Mouse (Mus musculus): ENCODE results near the gene Ghr.

The Ghr gene

DNA sequence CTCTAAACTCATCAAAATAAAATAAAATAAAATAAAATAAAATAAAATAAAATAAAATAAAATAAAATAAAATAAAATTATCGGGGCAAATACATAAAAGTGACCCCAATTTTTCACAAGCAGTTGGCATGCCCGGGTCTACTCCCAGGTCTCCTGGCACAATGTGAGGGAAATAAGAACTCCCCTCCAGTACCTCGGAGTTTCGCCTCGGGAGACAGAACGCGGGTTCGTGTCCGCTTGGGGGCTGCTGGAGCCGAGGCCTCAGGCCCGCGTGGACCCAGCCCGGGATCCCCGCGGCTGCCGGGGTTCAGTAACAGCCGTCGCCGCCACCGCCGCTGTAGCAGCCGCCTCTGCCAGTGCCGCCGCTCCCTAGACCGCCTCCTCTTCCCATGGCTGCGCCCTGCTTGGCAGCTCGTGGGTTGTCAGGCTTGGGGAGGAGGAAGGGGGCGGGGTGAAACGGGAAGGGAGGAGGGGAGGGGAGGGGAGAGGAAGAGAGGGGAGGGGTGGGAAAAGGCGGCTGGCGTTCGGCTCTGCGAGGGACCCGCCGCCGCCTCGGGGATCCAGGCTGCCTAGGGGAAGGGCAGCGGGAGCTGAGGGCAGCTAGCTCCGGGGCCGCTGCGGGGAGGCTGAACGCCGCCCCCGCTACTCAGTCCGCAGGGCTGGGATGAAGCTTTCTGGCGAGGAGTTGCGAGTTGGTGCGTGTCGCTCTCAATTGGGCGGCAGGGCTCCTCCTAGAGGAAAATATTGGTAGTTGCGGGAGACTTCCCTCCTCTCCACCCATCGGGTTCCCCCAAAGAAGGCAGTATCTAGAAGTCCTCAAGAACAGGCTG, at the start of gene Ghr:
Gene Ghr (minus strand): TSS at position 686 of the 830 bp plus-strand sequence.
- peak; percentile 51 for DNase-seq (ENCODE audit: low read depth)

DNA sequence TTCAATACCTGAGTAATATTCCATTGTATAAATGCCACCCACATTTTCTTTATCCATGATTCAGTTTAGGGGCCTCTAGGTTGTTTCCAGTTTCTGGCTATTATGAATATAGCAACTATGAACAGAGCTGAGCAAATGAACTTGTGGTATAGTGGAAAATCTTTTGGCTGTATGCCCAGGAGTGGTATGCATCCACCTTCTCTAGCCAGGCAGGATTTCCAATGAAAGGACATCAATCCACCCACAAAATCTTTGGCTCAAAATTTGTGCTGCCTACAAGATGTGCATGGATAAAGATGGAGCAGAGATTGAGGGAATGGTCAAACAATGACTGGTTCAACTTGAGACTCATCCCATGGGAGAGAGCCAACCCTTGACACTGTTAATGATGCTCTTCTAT, 39.5 kb upstream of the Ghr start:
- no peak for DNase-seq (ENCODE audit: low read depth)

DNA sequence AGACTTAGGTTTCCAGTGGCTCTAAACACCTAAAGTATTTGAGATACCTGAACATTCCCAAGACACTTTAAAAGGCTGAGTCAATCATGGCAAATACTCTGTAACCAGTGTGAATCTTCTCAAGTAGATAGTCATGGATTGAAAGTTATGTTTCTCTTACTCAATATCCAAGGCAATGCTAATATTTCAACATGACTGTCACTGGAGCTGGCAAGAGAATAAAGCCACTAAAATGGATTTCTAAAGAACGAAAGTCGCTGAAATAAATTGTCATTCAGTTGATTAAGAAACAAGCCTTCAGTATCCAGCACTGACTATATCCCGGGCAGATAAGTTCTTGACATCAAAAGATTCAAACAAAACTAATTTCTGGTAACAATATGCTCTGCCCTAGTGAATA, 37.1 kb upstream of the Ghr start:
- no peak for DNase-seq (ENCODE audit: low read depth)

DNA sequence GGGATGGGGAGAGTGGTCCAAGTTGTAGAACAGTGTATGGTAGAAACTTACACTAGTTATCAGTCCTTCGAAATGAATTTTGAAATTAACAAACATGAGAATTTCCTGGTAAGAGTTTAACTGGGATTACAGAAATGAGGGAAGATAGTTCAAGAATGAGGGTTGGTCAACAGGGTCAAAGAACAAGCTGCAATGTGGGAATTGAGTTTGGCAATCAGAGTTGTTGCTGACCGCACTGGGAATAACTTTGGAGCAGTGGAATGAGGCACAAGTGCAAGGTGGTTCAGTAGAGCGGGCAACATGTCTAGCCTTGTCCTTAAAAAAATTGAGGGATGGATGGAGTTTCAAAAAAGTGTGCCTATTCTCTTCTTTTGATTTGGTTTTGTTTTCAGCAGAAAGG, 35.0 kb upstream of the Ghr start:
- DNase-seq (ENCODE audit: low read depth): no peak

DNA sequence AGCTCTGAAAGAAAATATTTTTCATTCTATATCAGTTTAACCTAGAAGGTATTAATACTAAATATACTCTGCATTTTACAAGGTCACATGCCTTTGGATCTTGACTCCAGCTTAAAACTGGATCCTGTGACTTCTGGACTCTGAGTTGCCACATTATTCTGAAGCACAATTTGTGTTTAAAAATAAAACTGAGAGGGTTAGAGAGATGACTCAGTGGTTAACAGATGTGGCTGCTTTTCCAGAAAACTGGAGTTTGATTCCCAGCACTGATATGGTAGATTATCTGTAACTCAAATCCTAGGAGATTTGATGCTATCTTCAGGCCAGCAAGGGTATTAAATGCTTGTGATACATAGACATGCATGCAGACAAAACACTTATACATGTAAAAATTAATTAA, 28.7 kb upstream of the Ghr start:
- DNase-seq (ENCODE audit: low read depth): no peak

DNA sequence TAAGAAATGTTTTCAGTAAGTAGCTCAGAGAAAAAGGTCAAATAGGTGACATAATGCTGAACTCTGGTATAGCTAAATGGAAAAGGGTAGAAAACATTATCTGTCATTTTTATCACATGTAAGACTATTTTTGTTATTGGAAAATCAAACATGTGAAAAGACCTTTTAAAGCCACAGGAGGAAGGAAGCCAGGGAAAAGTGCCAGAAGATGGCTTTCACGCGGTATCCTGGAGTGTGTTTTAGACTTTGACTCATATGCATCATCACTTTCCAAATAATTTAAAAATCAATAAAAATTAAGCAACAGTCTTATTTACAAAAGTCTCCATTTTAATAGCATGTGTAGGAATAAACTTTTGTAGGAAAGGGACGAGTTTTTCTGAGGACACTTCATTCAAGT, 24.7 kb upstream of the Ghr start:
- no peak for DNase-seq (ENCODE audit: low read depth)

DNA sequence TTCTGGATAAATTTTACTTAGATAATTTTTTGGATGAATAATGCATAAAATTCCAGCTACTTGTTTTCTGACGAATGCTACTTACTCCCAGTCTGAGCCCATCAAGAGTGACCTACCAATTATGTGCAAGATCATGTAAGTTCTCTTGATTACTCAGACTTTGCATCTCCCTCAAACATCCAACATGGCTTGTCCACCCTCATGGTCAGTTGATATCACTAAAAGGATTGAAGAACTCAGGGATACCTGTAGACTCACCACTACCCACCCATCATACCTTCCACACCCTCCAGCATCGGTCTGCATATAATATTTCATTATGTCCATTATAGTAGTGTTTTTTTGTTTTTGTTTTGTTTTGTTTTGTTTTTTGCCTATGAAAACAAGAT, 18.8 kb upstream of the Ghr start:
- DNase-seq (ENCODE audit: low read depth): no peak

DNA sequence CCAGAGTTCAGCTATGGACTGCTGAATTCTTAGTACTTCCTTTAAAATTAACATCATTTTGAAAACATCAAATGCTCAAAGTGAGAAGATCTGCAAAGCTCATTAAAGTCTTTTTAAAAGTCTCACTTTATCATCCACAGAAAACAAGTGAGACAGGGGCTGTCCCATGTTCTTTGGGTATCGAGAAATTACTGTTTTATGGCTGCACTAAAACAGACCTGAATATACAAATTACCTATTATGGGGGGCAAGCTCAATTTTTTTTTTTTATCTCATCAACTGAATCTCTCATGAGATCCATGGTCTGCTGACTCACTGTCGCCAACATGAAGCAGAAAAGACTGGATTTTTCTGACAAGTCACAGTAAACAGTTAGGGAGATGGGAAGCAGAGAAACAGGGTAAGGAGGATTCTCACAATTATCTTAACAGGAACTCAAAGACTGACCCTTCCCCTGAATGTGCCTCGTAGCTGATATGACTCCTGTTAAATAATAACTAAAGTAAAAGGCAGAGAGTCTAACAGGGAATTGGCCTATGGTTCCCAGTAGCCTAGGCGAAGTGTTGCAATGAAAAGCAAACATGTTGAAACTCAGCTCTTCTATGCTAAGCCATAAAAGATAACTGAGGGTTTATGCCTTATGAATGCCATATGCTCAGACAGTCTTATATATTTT, 18.3 kb upstream of the Ghr start:
- DNase-seq (ENCODE audit: low read depth): no peak

DNA sequence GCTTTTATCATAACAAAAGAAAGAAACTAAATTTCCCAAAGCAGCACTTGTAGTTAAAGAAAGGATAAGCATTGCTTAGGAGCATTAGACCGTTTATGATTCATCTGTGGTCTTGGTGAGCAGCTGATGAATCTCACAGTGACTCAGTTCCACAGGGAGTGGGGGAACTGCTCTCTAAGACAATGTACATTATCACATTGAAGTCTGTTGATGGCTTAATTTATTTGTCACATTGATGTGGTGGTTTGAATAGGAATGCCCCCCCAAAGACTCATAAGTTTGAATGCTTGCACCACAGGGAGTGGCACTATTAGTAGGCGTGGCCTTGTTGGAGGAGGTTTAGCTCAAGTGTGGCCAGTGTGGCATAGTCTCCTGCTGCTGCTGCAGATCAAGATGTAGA, 4.6 kb upstream of the Ghr start:
- no peak for DNase-seq (ENCODE audit: low read depth)

DNA sequence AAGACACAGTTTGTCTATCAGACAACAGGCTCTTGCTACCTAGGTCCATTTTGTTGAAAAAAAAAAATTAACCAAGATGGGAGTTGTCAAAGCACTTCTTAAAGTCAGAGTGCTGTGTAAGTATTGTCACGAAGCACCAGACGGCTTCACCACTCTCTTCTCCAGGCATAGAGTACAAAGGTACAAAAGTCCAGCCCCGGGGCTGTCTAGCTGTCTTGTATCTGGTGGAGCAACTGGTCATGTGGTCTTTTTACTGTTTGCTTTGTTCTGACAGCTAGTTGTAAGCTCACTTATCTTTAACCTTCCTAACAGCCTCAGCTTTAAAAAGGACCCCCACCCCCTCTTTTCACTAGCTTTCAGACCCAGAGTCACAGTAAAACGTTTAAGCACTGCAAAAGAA, 1.1 kb upstream of the Ghr start:
- DNase-seq (ENCODE audit: low read depth): no peak

DNA sequence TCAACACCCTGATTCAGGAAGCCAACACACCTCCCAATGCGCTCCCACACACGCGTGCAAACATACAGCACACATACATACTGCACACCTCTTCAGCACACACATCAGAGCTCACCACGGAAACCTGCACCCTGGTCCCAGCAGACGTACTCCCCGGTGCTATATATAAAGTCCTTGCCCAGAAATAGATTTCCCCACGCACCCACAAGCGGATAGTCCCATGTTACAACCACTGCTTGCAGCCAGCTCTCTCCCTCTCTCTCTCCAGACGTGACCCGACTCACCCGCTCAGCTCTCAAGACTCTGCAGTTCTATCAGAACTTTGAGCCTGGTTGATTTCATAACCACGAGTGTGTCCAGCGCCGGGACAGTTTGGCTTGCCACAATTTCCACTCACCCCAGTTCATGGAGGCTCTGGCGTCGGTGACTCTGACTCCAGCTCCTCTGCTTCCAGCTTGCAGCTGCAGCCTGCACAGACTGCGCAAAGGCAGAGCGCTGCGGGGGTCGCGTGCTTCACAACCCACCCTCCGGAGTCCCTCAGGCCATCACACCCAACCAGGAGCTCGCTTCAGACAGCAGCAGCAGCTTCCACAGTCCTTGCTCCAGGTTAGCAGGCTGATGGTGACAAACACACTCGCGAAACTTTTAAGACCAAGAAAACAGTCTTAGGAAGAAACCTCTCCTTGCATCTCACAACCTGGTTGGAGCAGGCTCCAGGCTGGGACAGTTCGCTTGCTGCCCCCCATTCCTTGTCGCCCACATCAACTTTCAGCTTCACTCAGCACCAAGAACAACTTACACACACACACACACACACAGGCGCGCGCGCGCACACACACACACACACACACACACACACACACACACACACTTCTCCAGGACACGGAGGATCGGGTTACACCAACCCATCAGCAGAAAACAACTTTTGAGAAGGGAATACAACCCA, 1.2 kb downstream of the Ghr start:
- peak; percentile 1 for DNase-seq (ENCODE audit: low read depth)

DNA sequence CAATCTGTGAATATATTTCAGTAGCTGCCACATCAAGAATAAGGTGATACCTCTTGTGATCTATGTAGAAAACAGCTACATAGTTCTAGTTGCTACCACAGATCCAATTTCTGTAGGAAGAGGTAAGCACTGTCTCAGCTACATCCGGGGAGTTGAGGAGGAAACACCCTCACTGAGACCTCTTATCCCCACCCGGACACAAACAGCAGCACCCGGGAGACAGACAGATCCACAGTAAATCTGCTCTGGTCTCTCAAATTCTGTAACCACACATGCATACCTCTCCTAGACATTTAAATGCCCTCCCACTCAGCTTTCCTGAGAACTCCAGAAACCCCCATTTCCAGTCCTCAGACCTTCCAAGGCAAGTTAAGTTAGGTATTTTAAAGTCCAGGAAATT, 2.0 kb downstream of the Ghr start:
- no peak for DNase-seq (ENCODE audit: low read depth)

DNA sequence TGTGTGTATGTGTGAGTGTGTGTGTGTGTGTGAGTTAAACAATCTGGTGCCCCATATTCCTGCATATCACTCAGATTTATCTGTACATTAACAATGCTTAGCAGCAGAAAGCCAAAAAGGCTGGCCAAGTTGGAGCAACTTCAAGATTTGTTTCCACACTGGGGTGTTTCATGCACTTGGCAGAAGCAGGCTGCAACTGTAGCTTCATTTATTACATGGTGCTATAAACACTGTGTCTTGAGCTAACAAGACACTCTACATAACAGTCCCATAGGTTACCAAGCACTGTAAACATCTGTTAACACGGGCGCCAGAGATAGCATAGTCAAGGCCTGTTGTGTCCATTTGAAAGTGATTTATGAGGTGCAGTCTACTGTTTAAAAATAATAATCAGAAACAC, 3.1 kb downstream of the Ghr start:
- DNase-seq (ENCODE audit: low read depth): no peak

DNA sequence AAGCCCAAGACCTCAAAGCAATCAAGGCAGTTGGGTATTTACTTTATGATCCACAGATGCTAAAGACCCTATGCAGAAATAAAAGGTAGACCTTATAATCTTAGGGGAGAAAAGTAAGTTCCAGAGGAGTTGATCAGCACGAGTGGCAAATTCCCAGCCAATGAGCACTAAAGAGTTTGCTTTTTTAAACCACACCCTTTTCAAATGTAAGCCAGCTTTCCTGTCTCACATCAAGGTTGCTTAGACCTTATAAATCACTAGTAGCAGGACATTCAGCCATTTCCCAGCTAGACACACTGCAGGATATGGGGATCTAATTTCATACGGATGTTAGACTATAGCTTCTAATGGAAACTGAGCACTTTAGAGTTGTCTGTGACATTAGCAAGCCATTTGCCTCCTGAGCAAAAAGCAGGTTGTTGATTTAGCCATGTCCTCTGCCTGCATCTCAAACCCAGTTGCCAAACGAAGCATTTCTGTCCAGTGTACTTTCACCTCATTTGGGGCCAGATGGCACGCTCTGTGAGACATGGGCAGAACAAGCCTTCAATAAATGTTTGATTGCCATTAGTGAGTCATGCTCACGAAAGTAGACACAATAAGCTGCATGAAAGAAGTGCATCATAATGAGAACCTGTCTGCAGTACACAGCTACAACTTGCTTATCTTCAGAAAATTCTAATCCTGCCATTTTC, 4.9 kb downstream of the Ghr start:
- DNase-seq (ENCODE audit: low read depth): no peak

DNA sequence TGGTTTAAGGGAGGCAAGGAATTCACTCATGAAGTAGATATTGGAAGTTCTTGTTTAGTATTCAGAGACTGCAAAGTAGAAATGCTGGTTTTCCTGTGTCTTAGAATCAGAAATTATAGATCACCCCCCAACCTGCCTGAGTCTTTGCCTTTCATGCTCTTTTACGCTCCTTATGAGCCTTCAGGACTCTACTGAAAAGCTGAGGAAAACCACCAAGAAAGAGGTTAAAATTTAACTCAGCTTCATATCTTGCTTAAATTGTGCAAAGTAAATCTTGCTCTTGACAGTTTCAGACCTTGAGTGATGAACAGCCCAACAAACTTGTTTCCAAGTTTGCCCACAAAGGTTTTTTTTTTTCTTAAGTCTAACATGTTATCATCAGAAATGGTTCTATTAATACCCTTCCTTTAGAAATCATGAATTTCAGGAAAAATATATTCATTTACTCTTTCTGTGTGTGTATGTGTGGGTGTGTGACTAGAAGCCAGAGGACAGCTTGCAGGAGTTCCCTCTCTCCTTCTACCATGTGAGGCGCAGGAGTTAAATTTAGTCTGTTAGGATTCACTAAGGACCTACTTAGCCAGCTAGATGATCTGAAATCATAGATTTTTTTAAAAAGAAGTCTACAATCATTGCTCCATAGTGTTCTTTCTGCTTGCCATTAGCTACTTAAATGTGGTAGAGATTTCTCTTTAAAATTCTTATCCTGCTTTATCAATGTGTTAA, 14.0 kb downstream of the Ghr start:
- DNase-seq (ENCODE audit: low read depth): no peak

DNA sequence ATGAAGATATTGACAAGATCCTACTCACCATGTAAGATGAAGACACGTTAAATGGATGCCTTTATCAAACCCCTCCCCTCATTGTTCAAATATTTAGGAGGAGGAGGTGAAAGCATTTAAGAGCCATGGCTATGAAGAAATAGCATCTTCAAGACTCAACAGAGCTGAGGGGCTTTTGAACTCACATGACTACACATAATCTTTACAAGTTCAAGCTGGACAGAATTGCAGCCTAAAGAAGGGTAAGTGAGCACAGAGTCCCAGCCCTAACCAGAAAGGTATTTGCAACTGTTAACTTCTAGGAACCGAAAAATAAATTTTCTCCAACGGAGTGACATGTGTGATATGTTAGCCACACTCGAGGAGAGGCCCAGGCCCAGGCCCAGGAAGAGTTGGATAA, 18.7 kb downstream of the Ghr start:
- no peak for DNase-seq (ENCODE audit: low read depth)

DNA sequence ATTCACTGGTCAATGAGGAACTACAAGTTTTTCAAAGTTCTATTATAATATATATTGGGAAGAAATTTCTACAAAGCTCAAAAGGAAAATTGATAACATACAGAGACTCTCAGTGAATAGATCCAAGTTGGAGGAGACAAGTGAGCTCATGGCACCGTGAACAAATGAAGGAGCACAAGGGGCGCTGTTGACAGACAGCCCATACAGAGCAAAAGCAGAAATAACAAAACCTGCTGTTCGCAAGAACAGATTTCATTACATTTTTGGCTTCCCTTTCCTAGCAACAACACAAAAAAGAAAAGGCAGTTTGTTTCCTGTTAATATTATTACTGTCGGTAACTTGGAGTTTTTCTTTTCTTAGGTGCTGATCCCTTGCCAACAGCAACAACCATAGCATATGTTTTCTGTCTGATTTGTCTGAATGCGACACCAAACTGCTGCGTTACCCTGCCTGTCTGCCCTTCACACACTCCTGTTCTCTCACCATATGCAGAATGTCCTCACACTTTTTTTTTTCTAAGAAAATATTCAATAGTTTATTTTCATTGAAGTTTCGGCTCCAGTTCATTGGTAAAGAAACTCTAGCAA, 19.3 kb downstream of the Ghr start:
- no peak for DNase-seq (ENCODE audit: low read depth)

DNA sequence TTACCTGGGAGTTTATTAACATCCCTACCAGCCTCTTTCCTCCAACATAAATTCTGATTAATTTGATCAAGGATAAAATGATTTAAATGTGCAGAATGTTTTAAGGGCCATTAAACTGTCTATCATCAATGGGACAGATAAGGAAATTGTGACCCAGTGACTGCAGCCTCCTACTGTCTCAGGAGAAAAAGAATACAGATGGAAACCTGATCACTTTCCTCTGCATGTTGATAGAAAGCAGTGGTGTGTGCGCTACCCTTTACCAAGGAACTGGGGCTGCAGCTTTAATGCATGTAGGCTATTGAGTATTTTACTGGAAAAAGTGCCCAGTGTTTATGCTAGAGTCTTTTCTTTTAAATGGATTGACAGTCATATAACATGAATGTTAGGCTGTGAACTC, 19.8 kb downstream of the Ghr start:
- DNase-seq (ENCODE audit: low read depth): no peak

DNA sequence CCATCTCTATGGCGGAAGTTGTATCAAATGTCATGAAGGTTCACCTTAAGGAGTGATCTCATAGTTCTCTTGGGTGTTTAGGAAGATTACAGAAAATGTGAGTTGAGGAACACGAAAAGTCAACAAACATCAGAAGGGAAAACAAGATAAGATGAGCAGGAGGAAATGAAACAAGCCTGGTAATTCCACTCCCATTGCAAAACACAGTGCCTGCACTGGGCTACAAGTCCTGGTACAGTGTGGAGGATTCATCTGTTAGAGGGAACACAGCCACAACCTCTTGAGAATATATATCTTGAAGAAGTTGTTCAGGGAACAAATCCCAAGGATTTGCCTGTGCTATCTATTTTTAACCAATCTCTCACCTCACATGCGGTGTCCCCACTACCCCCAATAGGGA, 24.8 kb downstream of the Ghr start:
- DNase-seq (ENCODE audit: low read depth): no peak

DNA sequence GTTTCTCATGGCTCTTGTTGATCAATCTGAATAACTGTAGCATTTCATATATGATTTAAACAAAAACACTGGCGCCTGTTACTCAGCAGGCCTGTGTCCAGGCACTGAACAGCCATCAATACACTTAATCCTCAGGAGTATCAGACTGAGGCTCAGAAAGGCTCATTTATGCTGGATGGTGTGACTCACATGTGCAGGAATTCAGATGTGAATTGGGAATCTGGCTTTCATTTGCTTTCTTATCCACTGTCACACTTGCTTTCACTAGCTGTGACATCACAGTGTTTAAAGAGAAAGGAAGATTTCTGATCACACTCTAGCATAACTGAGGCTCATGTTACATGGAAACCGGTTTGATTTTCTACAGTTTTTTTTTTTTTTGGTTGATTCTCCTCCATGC, 39.0 kb downstream of the Ghr start:
- no peak for DNase-seq (ENCODE audit: low read depth)

DNA sequence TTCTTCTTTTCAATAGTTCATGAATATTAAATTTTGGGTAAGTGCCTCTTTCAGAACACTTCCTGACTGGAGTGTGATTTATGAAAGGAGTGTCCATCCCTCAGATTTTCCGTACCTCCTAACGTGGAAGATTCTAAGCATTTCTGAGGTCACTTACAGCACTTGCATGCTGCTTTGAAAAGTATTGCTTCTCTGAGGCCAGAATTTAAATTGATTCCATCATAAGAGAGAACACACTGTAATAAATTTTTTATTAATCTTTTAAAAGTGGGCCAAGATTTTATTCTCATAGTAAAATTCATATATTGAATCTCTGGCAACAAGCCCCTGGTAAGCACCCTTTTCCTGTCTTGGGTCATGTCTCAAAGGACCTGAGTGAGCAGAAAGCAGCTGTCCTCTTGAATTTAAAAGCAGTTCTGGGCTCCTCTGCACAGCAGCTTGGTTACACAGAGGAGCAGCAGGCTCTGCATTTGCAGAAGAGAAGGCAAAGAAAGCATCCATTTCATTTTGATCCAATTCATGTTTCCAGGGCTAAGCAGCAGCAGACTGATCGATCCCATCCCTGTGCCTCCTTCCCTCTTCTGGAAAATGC, 46.9 kb downstream of the Ghr start:
- no peak for DNase-seq (ENCODE audit: low read depth)

All from induced T-regulatory cell, adult 2 months (primary cell).